ENCODE assay signal across 16 mouse cellular contexts in genomic region chr2:117172981-117173380, GRCm38 (mm10). TPM values are rescaled to one million over a fixed set of nuclear protein-coding genes. Genes with fewer than 3 reads are reported as not detected.
DNase-seq lines count a peak whose midpoint lies in the region; ATAC-seq and TF ChIP-seq lines count a peak whose summit lies in the region.
"Had no signal": no experiment of that assay in that cellular context is flagged by ENCODE, and none has a peak within 500 bp of the region (broad histone marks: within the 10 kb centered on the region; RNA-seq: fewer than 3 reads in every experiment).

No protein-coding gene starts in this region.

- peak; percentile 52 for TF ChIP-seq CTCF in intestine, postnatal 0 days (IDR thresholded peaks at IDR 0.05; ENCODE audit: low read depth)
- TF ChIP-seq CTCF in liver, postnatal 0 days (IDR thresholded peaks at IDR 0.05; ENCODE audit: low read depth): peak; percentile 46

- peaks cover 24% of the 10 kb centered on the region for H3K36me3 ChIP-seq in intestine, postnatal 0 days (ENCODE audit: control insufficient read depth, insufficient read depth)
- H3K36me3 ChIP-seq in intestine, embryonic 15.5 days: peaks cover 10% of the 10 kb centered on the region
- H3K36me3 ChIP-seq in liver, postnatal 0 days (replicated peaks; ENCODE audit: insufficient read depth, low read length): peaks cover 13% of the 10 kb centered on the region

- 88% methylated on average over 4 of the region's 4 CpGs for WGBS in intestine, postnatal 0 days
- 82% methylated on average over 4 of the region's 4 CpGs for WGBS in intestine, embryonic 15.5 days
- WGBS in liver, postnatal 0 days (ENCODE audit: insufficient replicate concordance): 78% methylated on average over 4 of the region's 4 CpGs

- H3K4me3 ChIP-seq in intestine, postnatal 0 days (ENCODE audit: low read depth, low read length): no peak overlapping the region
- no peak overlapping the region for H3K4me3 ChIP-seq in intestine, embryonic 15.5 days (replicated peaks)
- no peak overlapping the region for H3K4me3 ChIP-seq in liver, postnatal 0 days (ENCODE audit: low read depth, low read length)
- H3K4me3 ChIP-seq: embryonic facial prominence, embryonic 13.5 days; forebrain, embryonic 10.5 days; midbrain, embryonic 10.5 days; myocyte had no signal

- no peaks in the 10 kb centered on the region for H3K9me3 ChIP-seq in intestine, postnatal 0 days (ENCODE audit: control insufficient read depth)
- H3K9me3 ChIP-seq in intestine, embryonic 15.5 days: no peaks in the 10 kb centered on the region
- no peaks in the 10 kb centered on the region for H3K9me3 ChIP-seq in liver, postnatal 0 days (ENCODE audit: low read length)
- H3K9me3 ChIP-seq: embryonic facial prominence, embryonic 13.5 days; forebrain, embryonic 10.5 days; G1E; midbrain, embryonic 10.5 days had no signal

- H3K4me2 ChIP-seq in intestine, postnatal 0 days (replicated peaks; ENCODE audit: low read depth): no peak overlapping the region
- H3K4me2 ChIP-seq in intestine, embryonic 15.5 days (replicated peaks): no peak overlapping the region
- H3K4me2 ChIP-seq in liver, postnatal 0 days (ENCODE audit: low read depth, low read length): no peak overlapping the region
- H3K4me2 ChIP-seq: embryonic facial prominence, embryonic 13.5 days; lung, embryonic 14.5 days had no signal

- no peaks in the 10 kb centered on the region for H3K27me3 ChIP-seq in intestine, postnatal 0 days (replicated peaks; ENCODE audit: control insufficient read depth, insufficient read depth, low read length)
- no peaks in the 10 kb centered on the region for H3K27me3 ChIP-seq in intestine, embryonic 15.5 days (replicated peaks)
- no peaks in the 10 kb centered on the region for H3K27me3 ChIP-seq in liver, postnatal 0 days (ENCODE audit: insufficient read depth, low read length)
- H3K27me3 ChIP-seq: embryonic facial prominence, embryonic 13.5 days had no signal

- no peak for TF ChIP-seq EP300 in liver, postnatal 0 days (IDR thresholded peaks at IDR 0.05; ENCODE audit: low read depth)

- no peak overlapping the region for H3K9ac ChIP-seq in intestine, postnatal 0 days (ENCODE audit: low read depth, low read length)
- no peak overlapping the region for H3K9ac ChIP-seq in intestine, embryonic 15.5 days
- H3K9ac ChIP-seq in liver, postnatal 0 days (replicated peaks): no peak overlapping the region
- H3K9ac ChIP-seq: embryonic facial prominence, embryonic 13.5 days; lung, embryonic 14.5 days had no signal

- H3K27ac ChIP-seq in intestine, postnatal 0 days (ENCODE audit: low read depth, low read length): no peak overlapping the region
- no peak overlapping the region for H3K27ac ChIP-seq in intestine, embryonic 15.5 days
- H3K27ac ChIP-seq in liver, postnatal 0 days (ENCODE audit: low read depth): no peak overlapping the region
- H3K27ac ChIP-seq: embryonic facial prominence, embryonic 13.5 days; forebrain, embryonic 10.5 days; midbrain, embryonic 10.5 days had no signal

- no peak for ATAC-seq in intestine, postnatal 0 days
- no peak for ATAC-seq in intestine, embryonic 15.5 days
- no peak for ATAC-seq in liver, postnatal 0 days
- ATAC-seq in activated CD4-positive, CD25-positive, alpha-beta regulatory T cell, adult 4 months: no peak
- ATAC-seq: intestine, embryonic 16.5 days had no signal

- DNase-seq in adrenal gland, postnatal 10 days: peak; percentile 28
- DNase-seq in adrenal gland, postnatal 4 days (ENCODE audit: low spot score in 2 of 2): no peak
- no peak for DNase-seq in liver, postnatal 0 days
- DNase-seq in liver: no peak
- DNase-seq in adipocyte (ENCODE audit: low spot score): peak; percentile 31
- DNase-seq: cerebellum, postnatal 25 days; lung, embryonic 14.5 days had no signal

- H3K4me1 ChIP-seq in intestine, postnatal 0 days (replicated peaks; ENCODE audit: control insufficient read depth, insufficient read depth, low read length): no peaks in the 10 kb centered on the region
- H3K4me1 ChIP-seq in intestine, embryonic 15.5 days (replicated peaks): no peaks in the 10 kb centered on the region
- no peaks in the 10 kb centered on the region for H3K4me1 ChIP-seq in liver, postnatal 0 days (ENCODE audit: insufficient read depth)
- H3K4me1 ChIP-seq: embryonic facial prominence, embryonic 13.5 days; midbrain, embryonic 10.5 days had no signal

RNA-seq across cellular contexts. Expression of gene Spred1, which starts 51.8 kb away (rescaled TPM):
- total RNA-seq in adrenal gland, postnatal 10 days (2021): 10 to 100 TPM; 54.5 to 67.9 TPM
- total RNA-seq in adrenal gland, postnatal 4 days (2021): 10 to 100 TPM; 92.8 to 98.8 TPM
- polyA plus RNA-seq in intestine, postnatal 0 days (2015; fragmentation: Nextera tagmentation; extraction: Ambion mirVana): 5.1 and 5.7 TPM in 2 replicates
- 10.1 and 13.0 TPM in 2 replicates for polyA plus RNA-seq in intestine, embryonic 15.5 days (2015; fragmentation: Nextera tagmentation; extraction: Ambion mirVana)
- polyA plus RNA-seq in liver, postnatal 0 days (2015; fragmentation: Nextera tagmentation; extraction: Ambion mirVana): 2.7 and 2.8 TPM in 2 replicates
- polyA plus RNA-seq in activated CD4-positive, CD25-positive, alpha-beta regulatory T cell, adult 4 months (2017; shearing (Covaris generic)): 1 to 10 TPM; 1.8 to 2.2 TPM

Comparison
In these comparisons a context has a peak if more than half of its experiments do, and no peak if none do; other contexts are left out.
1. DNase-seq: peak in adrenal gland, postnatal 10 days (single experiment) and adipocyte (single experiment); none in adrenal gland, postnatal 4 days (0 of 2), liver, postnatal 0 days (single experiment) and liver (single experiment).